Mouse (Mus musculus) T-helper 2 cell (primary cell): ENCODE measurements at regions not wholly inside any gene's neighbourhood (a gene's known extent, or its start where the extent isn't known, plus 50 kb on each side); places are given as distances from the start of the nearest gene placed in this dataset.

ENCODE experiments used
- in situ Hi-C: fragments of 300-600 bp; cut with MboI, MseI; formaldehyde crosslinking; loops from one replicate; pipeline ENCODE4 v1.15.1; 2025; ENCODE audit warnings: high pct_unique_total_duplicates

DNA sequence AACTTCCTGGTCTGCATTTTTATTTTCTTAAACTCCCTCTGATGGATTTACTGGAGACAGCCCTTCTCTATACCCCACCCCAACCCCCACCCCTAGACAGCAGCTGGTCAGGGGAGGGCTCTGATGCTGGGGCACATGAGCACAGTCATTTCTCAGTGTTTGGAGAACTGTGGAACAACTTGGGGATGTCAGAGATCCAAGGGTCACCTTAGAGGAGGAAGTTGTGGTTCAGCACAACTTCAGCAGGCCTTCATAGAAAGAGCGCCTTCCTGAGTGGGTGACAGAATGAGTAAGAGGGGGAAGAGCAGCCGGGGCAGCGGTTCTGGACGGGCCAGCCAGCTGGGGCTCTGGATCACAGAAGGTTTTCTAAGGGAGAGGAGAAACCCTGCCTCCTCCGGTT is 298.2 kb upstream of the Stt3b start:
- in situ Hi-C loops, result loop anchor here (5.0 to 25.0 kb wide), 2 partner anchors 296 to 529 kb away; partner anchors contain the start of gene Stt3b

DNA sequence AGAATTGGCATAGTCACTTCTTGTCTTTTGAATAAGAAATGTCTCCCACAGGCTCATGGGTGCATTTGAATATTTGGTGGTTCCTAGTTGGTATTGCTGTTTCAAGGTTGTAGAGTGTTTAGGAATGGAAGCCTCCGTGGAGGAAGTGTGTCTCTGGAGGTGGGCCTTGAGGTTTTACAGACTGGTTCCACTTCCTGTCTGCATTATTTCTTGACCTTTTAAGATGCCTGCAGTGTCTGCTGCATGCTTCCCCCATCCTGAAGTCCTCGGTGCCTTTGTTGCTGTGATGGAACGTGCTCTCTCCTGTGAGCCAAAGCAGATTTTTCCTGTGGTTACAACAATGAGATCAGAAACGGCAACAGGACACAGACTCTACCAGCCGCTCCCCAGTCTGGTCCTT is 299.4 kb upstream of the Gadl1 start:
- in situ Hi-C loops, result loop anchor here (5.0 to 25.0 kb wide), 2 partner anchors 298 to 527 kb away; partner anchors contain the start of gene Stt3b

- in situ Hi-C loops, result loop anchor here (25.0 kb wide), 1 partner anchor 526 kb away; no protein-coding TSS in a partner anchor
Measured at GRCm38 (mm10) chr9:115611713-115612112, 297.5 kb upstream of the Gadl1 start.

- in situ Hi-C loops, result loop anchor here (25.0 kb wide), 1 partner anchor 524 kb away; no protein-coding TSS in a partner anchor
Measured at GRCm38 (mm10) chr9:115612908-115613307, 296.3 kb upstream of the Gadl1 start.

GRCm38 (mm10) chr9:115614007-115614406 is 295.2 kb upstream of the Gadl1 start:
- in situ Hi-C loops, result loop anchor here (25.0 kb wide), 1 partner anchor 523 kb away; no protein-coding TSS in a partner anchor

- in situ Hi-C loops, result loop anchor here (25.0 kb wide), 1 partner anchor 519 kb away; no protein-coding TSS in a partner anchor
Measured at GRCm38 (mm10) chr9:115617909-115618308, 291.3 kb upstream of the Gadl1 start.

- in situ Hi-C loops, result loop anchor here (25.0 kb wide), 1 partner anchor 513 kb away; no protein-coding TSS in a partner anchor
Measured at GRCm38 (mm10) chr9:115623948-115624347, 285.3 kb upstream of the Gadl1 start.

DNA sequence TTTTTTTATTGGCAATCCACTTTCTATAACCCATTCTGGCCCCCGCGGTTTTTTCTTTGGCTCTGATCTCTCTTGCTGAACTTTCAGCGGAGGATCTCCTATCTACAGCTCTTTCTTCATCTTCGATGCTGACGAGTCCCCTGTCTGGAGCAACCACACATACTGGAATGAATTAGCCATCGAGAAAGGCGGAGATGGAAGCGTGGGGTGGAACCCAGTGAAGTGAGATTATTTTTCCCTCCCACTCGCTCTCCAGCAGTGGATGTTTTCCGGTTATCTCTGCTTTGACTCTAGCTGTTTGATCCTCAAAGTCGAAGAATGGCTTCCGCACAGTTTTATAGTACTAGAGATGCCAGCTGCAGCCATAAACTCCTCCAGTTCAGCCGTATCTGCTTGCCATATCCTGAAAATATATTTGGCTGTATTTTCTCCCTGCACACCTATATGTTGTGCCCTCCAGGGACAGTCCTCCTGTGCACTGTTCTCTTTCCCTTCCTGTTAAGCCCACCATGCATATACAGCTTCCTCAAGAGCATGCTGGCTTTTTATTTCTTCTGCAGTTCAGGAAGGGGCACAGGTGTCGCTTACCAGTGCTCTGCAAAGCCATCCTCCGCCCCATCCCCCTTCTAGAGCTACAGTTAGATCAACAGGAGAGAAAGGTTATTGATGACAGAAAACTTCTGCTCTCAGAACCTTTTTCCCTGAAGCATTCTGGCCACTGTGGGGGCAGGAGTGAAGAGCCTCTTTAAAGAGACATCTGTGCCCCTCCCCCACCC is 284.3 kb upstream of the Gadl1 start:
- in situ Hi-C loops, result loop anchor here (25.0 kb wide), 1 partner anchor 512 kb away; no protein-coding TSS in a partner anchor

DNA sequence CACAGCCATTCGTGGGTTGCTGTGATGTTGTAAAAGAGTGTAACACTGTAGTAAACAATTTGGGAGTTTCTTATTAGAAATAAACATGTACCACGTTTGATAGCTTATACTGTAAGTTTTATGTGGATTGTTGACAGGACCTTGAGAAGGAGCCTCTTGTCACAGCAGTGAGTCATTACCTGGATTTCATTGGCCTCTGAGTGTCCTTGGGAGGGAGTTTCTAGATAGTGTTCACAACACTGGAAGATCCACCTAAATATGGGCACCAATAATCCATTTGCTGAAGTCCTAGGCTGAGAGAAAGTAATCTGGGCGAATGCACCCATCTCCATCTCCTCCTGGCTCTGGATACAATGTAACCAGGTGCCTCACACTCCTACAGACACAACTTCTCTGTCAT is 281.7 kb upstream of the Gadl1 start:
- in situ Hi-C loops, result no loop called here

- in situ Hi-C loops, result no loop called here
Measured at GRCm38 (mm10) chr9:115637114-115637513, 272.1 kb upstream of the Gadl1 start.

DNA sequence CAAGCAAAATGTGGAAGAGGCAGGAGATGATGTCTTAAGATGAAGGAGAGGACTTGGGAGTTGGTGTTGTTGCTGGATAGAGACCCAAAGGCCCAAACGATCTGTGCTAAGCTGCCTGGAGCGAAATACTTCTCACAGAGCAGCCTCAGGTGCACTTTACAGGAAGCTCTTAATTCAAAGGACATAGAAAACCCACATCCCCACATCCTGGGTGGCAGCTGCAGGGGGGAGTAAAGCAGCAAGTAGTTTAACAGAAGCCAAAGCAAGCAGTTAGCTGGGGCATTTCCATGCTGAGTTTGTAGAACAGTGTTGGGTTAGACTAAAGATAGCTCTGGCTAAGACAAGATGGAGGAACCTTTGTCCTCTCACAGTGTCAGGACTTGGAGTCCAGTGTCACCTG is 268.5 kb upstream of the Gadl1 start:
- in situ Hi-C loops, result no loop called here

DNA sequence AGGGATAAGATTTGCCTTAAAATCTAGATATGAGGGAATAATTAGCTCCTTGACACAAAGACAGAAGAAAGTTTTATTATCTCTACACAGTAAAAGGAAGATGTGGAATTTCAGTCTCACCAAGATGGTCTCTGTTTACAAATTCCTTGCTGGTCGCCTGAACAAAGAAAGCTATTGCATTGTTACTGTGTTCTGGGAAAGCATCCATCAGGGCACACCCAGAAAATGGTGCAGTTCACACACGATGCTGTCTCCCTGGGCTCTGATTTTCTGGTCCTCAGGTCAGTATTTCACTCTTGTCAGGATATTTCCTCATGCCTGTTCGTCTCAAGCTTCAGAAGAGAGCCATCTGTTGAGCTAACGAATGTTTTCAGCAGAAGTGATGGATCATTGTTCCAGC is 267.2 kb upstream of the Gadl1 start:
- in situ Hi-C loops, result no loop called here

GRCm38 (mm10) chr9:115644953-115645352 is 264.3 kb upstream of the Gadl1 start:
- in situ Hi-C loops, result no loop called here

- in situ Hi-C loops, result no loop called here
Measured at GRCm38 (mm10) chr9:115646226-115646625, 263.0 kb upstream of the Gadl1 start.

DNA sequence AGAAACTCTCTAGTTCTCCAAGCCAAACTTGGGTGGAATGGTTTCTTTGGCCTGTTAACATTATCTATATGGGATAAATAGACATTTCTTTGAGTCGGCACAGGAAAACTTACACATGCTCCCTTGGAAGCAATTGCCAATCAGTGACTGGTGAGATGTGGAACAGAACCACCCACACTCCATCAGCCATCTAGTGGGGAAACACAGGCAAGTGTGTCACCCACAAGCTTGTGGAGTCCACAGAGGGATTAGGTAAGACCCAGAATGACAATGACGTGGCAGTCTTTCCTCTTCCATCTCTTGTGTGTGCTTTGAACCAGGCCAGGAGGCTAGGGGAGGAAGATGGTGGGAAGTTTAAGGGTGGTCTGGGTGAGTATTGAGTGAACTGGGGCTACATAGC is 257.5 kb upstream of the Gadl1 start:
- in situ Hi-C loops, result no loop called here

- in situ Hi-C loops, result no loop called here
Measured at GRCm38 (mm10) chr9:115653116-115653515, 256.1 kb upstream of the Gadl1 start.

DNA sequence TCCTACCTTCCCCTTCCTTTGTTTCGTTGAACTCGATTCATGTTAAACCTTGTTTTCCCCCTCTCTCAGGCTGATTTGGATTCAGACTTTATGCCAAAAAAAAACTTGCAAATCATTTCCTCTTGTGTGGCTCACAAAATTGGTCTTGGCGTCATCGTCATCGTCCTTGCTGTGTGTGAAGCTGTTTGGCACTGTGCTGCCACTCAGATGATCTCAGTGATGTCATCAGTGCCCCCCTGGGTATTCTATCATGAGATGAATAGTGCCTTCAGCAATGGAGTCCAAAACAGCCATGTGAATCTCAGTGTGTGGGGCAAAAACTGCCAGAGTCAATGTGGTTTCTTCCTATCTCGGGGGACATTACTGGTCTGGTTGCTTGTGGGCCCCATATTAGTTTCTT is 254.3 kb upstream of the Gadl1 start:
- in situ Hi-C loops, result no loop called here

DNA sequence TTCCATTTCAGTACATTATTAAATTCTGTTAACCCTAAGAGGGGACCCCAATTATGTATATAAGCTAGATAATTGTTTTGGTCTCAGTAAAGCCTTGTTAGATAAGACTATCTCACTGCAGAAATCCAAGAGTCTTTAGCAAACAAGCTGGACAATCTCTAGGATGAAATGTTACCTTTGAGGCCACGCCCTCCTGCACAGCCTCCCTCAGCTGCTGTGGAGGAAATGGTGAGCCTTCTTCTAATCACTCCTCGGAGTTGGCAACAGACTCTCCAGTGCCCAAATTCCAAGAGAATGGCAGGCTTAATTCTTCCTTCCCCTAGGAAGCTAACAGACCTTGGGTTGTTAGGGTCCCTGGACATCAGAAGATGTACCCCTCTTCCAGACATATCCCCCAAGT is 252.7 kb upstream of the Gadl1 start:
- in situ Hi-C loops, result no loop called here

DNA sequence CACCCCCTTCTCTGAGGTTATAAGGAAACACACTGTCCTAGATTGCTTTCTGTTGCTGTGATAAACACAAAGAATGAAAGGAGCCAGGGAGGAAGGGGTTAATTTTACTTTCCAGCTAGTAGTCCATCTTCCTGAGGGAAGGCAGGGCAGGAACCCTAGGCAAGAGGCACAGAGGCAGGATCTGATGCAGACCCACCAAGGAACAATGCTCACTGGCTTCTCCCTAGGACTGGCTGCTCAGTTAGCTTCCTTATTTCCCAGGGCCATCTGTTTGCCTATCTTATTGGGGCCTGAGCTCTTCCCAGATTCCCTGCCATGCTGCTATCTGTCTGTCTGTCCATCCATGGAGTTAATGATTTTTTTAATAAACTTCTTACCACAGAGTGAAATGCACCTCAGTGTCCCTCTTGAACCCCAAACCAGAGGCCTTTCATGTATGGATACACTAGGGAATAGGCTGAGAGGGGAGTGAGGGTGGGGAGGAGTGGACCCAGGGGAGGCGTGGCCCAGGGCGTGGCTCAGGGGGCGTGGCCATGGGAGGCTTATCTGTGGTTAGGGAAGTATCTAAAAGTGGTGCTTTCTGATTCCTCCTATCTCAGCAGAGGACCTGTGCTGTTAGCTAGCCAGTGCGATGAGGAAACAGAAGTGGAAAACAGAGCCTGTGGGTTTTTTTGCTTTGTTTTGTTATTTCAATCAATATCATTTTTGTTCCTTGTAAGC is 252.1 kb upstream of the Gadl1 start:
- in situ Hi-C loops, result no loop called here

DNA sequence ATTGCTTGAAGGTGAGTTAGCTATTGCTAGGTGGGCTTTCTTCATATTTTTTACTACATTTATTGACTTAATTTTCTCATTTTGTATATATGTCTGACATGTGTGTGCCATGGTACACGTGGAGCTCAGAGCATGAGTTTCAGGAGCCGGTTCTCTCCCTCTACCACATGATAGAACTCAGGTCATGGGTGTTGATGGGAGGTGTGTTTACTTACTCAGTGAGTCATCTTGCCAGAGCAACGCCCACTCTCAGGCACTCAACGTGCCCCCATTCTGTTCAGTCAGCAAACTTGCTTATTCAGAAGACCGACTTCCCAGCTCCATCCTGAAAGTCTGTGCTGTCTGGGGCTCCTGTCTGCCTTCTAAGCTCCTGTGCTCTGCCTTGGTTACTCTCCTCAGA is 250.8 kb upstream of the Gadl1 start:
- in situ Hi-C loops, result no loop called here

DNA sequence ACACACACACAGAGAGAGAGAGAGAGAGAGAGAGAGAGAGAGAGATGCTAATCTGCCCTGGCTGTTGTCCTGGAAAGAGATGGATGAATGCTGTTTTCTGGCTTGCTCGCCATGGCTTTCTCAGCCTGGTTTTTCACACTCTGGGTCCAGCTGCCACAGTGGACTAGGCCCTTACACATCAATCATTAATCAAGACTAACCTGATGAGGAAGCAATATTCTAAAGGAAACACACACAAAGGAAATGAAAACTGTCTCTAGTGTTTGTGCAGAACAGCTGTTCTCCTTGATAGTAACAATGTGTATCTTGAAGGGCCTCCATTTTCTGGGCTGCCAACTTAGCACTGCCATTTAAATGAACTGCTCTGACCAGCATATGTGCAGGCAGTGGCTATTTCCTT is 248.9 kb upstream of the Gadl1 start:
- in situ Hi-C loops, result no loop called here

GRCm38 (mm10) chr9:115661834-115662425 is 247.3 kb upstream of the Gadl1 start:
- in situ Hi-C loops, result no loop called here
